Comparison of ENCODE assay signal across 7 mouse cellular contexts in genomic region chr15:82363801-82364200, GRCm38 (mm10). TPM values are rescaled to one million over a fixed set of nuclear protein-coding genes. Genes with fewer than 3 reads are reported as not detected.
DNase-seq lines count a peak whose midpoint lies in the region.
"Had no signal": no experiment of that assay in that cellular context is flagged by ENCODE, and none has a peak within 500 bp of the region (broad histone marks: within the 10 kb centered on the region; RNA-seq: fewer than 3 reads in every experiment).

No protein-coding gene starts in this region.

- DNase-seq in T-cell, adult 2 months (ENCODE audit: low spot score) = peak; percentile 55
- DNase-seq in heart, adult 11 months = peak; percentile 63
- peak; percentile 2 for DNase-seq in heart, postnatal 4 days
- peak; percentile 1 for DNase-seq in kidney, adult 11 months
- DNase-seq in kidney, adult 18-20 months = peak; percentile 2
- DNase-seq in kidney, postnatal 25 days = peak; percentile 1 to 13

RNA-seq across cellular contexts. Expression of gene Ndufa6, which starts 9.7 kb away (rescaled TPM):
- 100 to 1,000 TPM; 438 to 494 TPM for total RNA-seq in heart, postnatal 4 days (2021)

RNA-seq across cellular contexts. Expression of gene Cyp2d22, which starts 16.3 kb away (rescaled TPM):
- total RNA-seq in heart, postnatal 4 days (2021) = 10 to 100 TPM; 15.0 to 17.1 TPM
- total RNA-seq: MEL had no signal

RNA-seq across cellular contexts. Expression of gene Smdt1, which starts 25.0 kb away (rescaled TPM):
- 100 to 1,000 TPM; 176 to 206 TPM for total RNA-seq in heart, postnatal 4 days (2021)

RNA-seq across cellular contexts. Expression of gene Pheta2, which starts 25.1 kb away (rescaled TPM):
- total RNA-seq in heart, postnatal 4 days (2021) = 1 to 10 TPM; 3.7 to 4.8 TPM

RNA-seq across cellular contexts. Expression of gene Naga, which starts 25.1 kb away (rescaled TPM):
- total RNA-seq in heart, postnatal 4 days (2021) = 10 to 100 TPM; 40.0 to 41.1 TPM

Comparison
In these comparisons a context has a peak if more than half of its experiments do, and no peak if none do; other contexts are left out.
1. Peak in every context shown above with its lines: DNase-seq.
2. DNase-seq: peak in every context shown above with its lines; median percentile 63 in heart, adult 11 months; 55 in T-cell, adult 2 months; 7 in kidney, postnatal 25 days; 2 in heart, postnatal 4 days; 2 in kidney, adult 18-20 months; 1 in kidney, adult 11 months.